Mouse (Mus musculus): ENCODE data around the gene Spg7.

The Spg7 gene

GRCm38 (mm10) chr8:123131041-123131440 is 68.3 kb downstream of the Spg7 start:
- no peak for DNase-seq (ENCODE audit: low spot score in 2 of 2)

- DNase-seq (ENCODE audit: low spot score in 2 of 2): no peak
Measured at GRCm38 (mm10) chr8:123132953-123133352, 70.2 kb downstream of the Spg7 start.

GRCm38 (mm10) chr8:123134149-123134713 is 71.5 kb downstream of the Spg7 start:
- DNase-seq (ENCODE audit: low spot score in 2 of 2): no peak

- no peak for DNase-seq (ENCODE audit: low spot score in 2 of 2)
Measured at GRCm38 (mm10) chr8:123135406-123135805, 72.7 kb downstream of the Spg7 start.

- DNase-seq (ENCODE audit: low spot score in 2 of 2): no peak
Measured at GRCm38 (mm10) chr8:123135806-123136205, 73.1 kb downstream of the Spg7 start.

- no peak for DNase-seq (ENCODE audit: low spot score in 2 of 2)
Measured at GRCm38 (mm10) chr8:123136287-123136686, 73.5 kb downstream of the Spg7 start.

GRCm38 (mm10) chr8:123137645-123138077 is 74.9 kb downstream of the Spg7 start:
- DNase-seq (ENCODE audit: low spot score in 2 of 2): peak in 1 of 2 experiments; percentile 43

GRCm38 (mm10) chr8:123138741-123139140 is 76.0 kb downstream of the Spg7 start:
- no peak for DNase-seq (ENCODE audit: low spot score in 2 of 2)

GRCm38 (mm10) chr8:123141741-123142462 is 79.2 kb downstream of the Spg7 start:
- peak in 1 of 2 experiments; percentile 71 for DNase-seq (ENCODE audit: low spot score in 2 of 2)

- no peak for DNase-seq (ENCODE audit: low spot score in 2 of 2)
Measured at GRCm38 (mm10) chr8:123145279-123145678, 82.5 kb downstream of the Spg7 start.

GRCm38 (mm10) chr8:123146390-123146789 is 83.6 kb downstream of the Spg7 start:
- DNase-seq (ENCODE audit: low spot score in 2 of 2): no peak

Measured in urinary bladder, adult 18-20 months (tissue).